Mouse (Mus musculus) layer of hippocampus, adult 9-11 months (tissue): ENCODE data around the gene Nisch.

Experiments
- DNase-seq: peaks from one replicate; pipeline ENCODE4 v3.0.0; 2022

Nisch gene

GRCm38 (mm10) chr14:31188771-31189181 is 28.0 kb downstream of the Nisch start:
- DNase-seq, result no peak

DNA sequence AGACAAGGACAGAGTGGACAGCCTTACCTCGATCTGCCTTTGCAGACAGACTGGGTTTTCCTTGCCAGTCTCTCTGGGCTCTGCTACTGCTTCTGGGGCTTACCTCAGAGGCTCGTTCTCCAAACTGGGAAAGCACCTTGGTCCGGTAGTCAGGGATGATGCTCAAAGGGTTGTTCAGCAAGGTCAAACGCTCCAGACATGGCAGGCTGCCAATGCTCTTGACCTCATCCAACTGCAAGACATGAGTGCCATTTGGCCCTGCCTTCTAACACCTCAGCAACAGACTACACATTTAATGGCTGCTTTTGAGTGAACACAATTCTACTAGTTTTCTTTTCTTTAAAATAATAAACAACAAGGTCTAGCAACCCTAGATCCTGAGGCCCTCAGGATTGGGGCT is 30.1 kb downstream of the Nisch start:
- DNase-seq, result no peak

GRCm38 (mm10) chr14:31184195-31184594 is 32.6 kb downstream of the Nisch start:
- no peak for DNase-seq

GRCm38 (mm10) chr14:31183541-31183940 is 33.2 kb downstream of the Nisch start:
- DNase-seq, result no peak

GRCm38 (mm10) chr14:31182786-31183290 is 33.9 kb downstream of the Nisch start:
- no peak for DNase-seq

DNA sequence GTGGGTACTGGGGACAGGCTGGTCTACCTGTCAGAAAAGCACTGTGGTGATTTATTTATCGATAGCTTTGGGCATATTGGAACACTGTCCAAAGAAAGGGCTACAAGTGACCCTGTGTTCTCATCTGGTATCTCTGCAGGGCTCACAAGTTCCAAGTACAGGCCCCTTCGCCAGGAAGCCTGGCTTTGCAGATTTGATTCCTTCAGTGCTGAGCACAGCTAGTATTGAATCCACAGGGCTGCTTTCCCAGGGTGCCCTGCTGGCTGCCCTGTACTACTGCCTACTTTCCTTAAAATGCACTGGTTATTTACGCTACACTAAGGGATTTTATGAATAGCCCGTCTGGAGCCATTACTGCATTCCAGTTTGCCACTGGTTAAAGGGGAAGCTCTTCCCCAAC is 35.2 kb downstream of the Nisch start:
- DNase-seq, result no peak

DNA sequence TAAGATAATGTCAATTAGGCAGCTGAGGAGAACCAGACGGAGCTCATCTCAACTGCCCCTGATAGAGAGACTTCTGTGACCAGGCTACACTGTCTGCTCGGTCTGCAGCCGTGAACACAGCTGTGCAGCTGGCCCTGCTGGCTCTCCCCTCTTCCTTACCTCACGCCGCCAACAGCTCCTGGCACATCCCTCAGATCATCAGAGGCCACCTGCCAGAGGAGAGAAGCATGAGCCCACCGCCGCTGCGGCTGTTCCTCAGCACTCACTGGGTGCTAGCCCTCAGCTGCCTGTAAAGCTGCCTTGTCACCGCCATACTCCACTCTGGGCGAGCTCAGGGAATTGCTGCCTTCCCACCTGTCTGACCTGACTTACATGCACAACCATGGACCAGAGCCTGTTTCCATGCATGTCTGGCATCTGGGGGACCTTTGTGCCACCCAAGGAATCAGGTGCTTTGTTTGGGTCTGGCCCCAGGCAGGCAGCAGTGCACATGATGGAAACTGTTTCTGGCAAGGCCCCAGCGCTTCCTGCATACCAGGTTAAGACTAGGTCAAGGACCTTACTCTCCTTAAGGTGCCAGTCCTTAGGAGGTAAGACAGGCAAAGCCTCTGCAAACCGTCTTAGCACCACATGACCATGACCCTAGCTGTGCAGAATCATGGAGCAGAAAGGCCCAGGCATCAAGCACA is 36.9 kb downstream of the Nisch start:
- no peak for DNase-seq

- DNase-seq, result no peak
Measured at GRCm38 (mm10) chr14:31177715-31178114, 39.0 kb downstream of the Nisch start.

GRCm38 (mm10) chr14:31177287-31177686 is 39.5 kb downstream of the Nisch start:
- DNase-seq, result no peak

DNA sequence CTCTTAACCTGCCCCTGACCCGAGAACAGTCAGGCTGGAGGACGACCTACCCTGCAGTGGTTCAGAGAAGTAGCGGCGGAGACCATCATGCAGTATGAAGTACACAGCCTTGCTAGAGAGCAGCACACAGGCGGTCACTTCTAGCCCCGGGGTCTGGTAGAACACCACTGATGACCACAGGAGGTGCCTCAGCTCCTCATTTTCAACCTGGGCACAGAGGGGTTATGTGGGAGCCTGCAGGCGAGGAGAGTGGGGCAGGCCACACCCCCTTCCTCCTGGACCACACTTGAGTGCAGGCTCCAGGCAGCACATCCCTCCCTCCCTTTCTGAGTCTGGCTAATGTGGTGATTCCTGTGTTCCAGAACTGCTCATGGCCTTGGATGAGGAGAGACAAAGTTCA is 43.2 kb downstream of the Nisch start:
- DNase-seq, result no peak

DNA sequence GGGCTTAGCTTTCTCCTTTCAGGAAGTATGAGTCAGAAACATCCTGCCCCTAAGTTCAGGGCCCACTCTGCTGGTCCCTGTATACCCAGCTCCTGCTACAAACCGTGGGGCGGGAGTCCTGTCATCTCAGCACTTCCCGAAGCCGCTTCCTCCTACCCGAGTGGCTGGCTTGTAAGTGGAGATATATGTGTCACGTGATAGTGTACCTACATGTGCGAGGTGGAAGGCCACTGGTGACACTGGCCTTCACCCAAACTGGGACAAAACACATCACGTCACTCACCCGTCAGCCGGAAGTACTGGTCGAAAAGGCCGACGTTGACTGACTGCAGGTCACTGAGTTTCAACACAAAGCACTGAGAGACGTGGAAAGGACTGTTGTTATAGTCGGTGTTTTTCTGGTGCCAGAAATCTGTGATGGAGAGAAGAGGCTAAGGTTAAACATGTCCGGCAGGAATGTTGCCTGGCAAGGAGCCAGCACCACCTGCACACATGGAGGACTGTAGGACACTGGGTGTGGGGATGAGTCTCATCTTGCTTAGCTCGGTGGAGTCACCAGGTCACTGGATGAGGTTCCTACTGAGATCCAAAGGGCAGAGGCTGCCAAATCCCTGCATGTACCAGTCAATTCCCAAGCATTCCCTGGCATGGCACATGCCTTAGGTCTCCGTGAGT is 43.8 kb downstream of the Nisch start:
- DNase-seq, result no peak

GRCm38 (mm10) chr14:31171821-31172220 is 44.9 kb downstream of the Nisch start:
- DNase-seq, result no peak

DNA sequence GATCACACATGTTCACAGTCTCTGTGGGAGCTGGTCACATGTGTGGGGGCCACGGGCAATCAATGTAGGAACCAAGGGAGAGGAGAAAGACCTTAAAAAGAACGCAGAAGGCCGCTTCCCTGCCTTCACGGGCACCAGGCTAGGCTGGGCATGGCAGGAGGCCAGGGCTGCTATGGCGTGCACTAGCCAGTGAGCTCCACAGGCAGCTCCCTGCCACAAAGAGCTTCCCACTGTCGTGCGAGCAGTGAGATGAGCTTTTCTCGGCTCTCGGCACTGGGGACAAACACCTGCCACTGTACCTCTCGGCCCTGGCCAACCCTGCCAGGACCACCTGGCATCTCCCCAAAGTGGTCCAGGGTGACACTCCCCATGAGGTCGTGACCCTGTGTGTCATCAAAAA is 45.4 kb downstream of the Nisch start:
- DNase-seq, result no peak

GRCm38 (mm10) chr14:31170963-31171362 is 45.8 kb downstream of the Nisch start:
- no peak for DNase-seq

DNA sequence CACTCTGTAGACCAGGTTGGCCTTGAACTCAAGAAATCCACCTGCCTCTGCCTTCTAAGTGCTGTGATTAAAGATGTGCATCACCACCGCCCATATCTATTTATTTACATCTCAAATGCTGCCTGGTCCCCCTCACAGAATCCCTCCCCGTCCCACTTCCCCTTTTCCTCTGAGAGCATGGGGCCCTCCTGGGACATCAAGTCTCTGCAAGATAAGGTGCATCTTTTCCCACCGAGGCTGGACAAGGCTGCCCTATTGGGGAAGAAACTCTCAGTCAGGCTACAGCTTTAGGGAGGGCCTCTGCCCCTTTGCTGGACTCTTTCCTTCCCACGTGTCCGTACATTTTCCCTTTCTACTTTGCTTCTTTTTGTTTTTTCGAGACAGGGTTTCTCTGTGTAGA is 47.2 kb downstream of the Nisch start:
- DNase-seq, result no peak

GRCm38 (mm10) chr14:31168425-31168824 is 48.3 kb downstream of the Nisch start, which contains the start of gene Stab1:
Stab1 (minus strand) TSS chr14:31168641.
- DNase-seq, result no peak

GRCm38 (mm10) chr14:31166827-31167226 is 49.9 kb downstream of the Nisch start:
- no peak for DNase-seq

GRCm38 (mm10) chr14:31165991-31166630 is 50.6 kb downstream of the Nisch start:
- DNase-seq, result no peak

GRCm38 (mm10) chr14:31165458-31165857 is 51.3 kb downstream of the Nisch start:
- no peak for DNase-seq

GRCm38 (mm10) chr14:31165010-31165409 is 51.7 kb downstream of the Nisch start:
- DNase-seq, result no peak

GRCm38 (mm10) chr14:31164067-31164466 is 52.7 kb downstream of the Nisch start:
- DNase-seq, result no peak

- DNase-seq, result no peak
Measured at GRCm38 (mm10) chr14:31161638-31162037, 55.1 kb downstream of the Nisch start.

DNA sequence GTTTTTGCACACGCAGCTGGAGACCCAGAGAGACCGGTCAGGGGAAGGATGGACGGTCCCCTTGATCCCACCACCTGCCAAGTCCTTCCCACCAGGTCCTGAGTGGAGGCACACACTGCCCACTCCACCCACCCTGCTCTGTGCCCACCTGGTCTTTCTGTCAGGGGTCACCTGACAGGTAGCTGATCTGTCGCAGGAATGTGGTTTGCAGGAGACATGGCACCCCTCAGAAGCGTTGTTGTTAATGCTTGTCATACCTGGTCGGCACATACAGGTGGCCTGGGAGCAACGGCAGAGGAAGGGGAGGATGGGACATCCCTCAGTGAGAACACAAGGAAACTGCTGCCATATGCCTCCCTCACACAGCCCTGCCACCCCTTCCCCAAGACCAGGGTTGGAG is 55.6 kb downstream of the Nisch start:
- DNase-seq, result no peak
